Comparison of ENCODE assay signal across 22 mouse cellular contexts in the genomic region with DNA sequence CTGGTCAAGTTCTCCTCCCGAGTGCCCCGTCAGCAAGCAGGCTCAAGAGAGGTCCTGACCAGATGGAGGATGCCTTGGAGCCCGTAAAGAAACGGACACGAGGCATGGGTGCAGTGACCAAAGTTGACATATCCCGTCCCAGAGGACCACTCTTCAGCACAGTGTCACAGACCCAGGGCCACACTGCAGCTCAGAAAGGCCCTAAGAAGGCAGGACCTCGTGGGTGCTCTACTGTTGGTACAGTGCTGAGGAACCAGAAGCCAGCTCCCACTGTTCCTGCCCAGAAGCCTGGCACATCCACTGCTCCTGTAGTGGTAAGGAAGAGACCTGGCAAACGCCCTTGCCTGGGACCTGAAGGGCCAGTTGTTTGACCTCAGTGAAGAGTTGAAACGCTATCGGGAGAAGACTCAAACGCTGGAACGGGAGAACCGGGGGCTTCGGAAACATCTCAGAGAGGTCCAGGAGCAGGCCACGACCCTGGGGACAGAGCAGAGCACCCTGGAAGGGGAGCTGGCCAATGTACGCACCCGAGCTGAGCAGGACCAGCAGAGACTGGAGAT.
"Had no signal": no experiment of that assay in that cellular context is flagged by ENCODE, and none has a peak within 500 bp of the region (broad histone marks: within the 10 kb centered on the region; RNA-seq: fewer than 3 reads in every experiment).

No protein-coding gene starts in this region.

- H3K4me3 ChIP-seq: lung, embryonic 15.5 days; megakaryocyte, embryonic 14.5 days; midbrain, embryonic 12.5 days; myocyte; neural tube, embryonic 13.5 days; neural tube, embryonic 15.5 days had no signal

- H3K27me3 ChIP-seq: lung, embryonic 15.5 days; midbrain, embryonic 12.5 days; neural tube, embryonic 13.5 days; neural tube, embryonic 15.5 days had no signal

- H3K4me2 ChIP-seq: lung, embryonic 15.5 days; midbrain, embryonic 12.5 days; neural tube, embryonic 13.5 days; neural tube, embryonic 15.5 days had no signal

- H3K9me3 ChIP-seq: lung, embryonic 15.5 days; midbrain, embryonic 12.5 days; neural tube, embryonic 13.5 days; neural tube, embryonic 15.5 days had no signal

- H3K36me3 ChIP-seq: lung, embryonic 15.5 days; midbrain, embryonic 12.5 days; neural tube, embryonic 13.5 days; neural tube, embryonic 15.5 days had no signal

- DNase-seq: liver, postnatal 0 days; lung, adult 2 months; lung, postnatal 14 days; lung, postnatal 36 days; midbrain, embryonic 14.5 days; retina, postnatal 1 day; right cerebral cortex, adult 18-20 months; right cerebral cortex, postnatal 25 days; right cerebral cortex, postnatal 4 days; spleen, adult 18-20 months; thymus, adult 18-20 months; thymus, postnatal 14 days; thymus, postnatal 36 days had no signal

- H3K9ac ChIP-seq: liver, postnatal 0 days; lung, embryonic 15.5 days; midbrain, embryonic 12.5 days; neural tube, embryonic 13.5 days; neural tube, embryonic 15.5 days had no signal

- H3K4me1 ChIP-seq: midbrain, embryonic 12.5 days; neural tube, embryonic 13.5 days; neural tube, embryonic 15.5 days had no signal

- ATAC-seq: liver, postnatal 0 days; lung, postnatal 0 days; midbrain, embryonic 16.5 days had no signal

- H3K27ac ChIP-seq: lung, embryonic 15.5 days; macrophage; midbrain, embryonic 12.5 days; neural tube, embryonic 13.5 days; neural tube, embryonic 15.5 days had no signal
